Mouse (Mus musculus) G1E-ER4 (cell line): Measurements from ENCODE around the gene Fbln5. TPM values are rescaled to one million over a fixed set of nuclear protein-coding genes. Genes with fewer than 3 reads are reported as not detected.

Experiments
- GATA1 ChIP-seq: IDR thresholded peaks from one replicate; pipeline ENCODE4 v1.8.0; 2012; ENCODE audit warnings: low read length, inconsistent platforms
- polyA plus RNA-seq: library from polyadenylated mRNA; stranded (reverse); fragments of >175 nt; gene quantifications from 2 replicates; pipeline ENCODE4 v1.2.3, GENCODE M21; 2012

Gene Fbln5
- polyA plus RNA-seq = not detected in 2 replicates

GRCm38 (mm10) chr12:101818608-101819370 lies at the start of gene Fbln5:
Gene Fbln5, minus strand, starts transcription at chr12:101819055.
- no peak for TF ChIP-seq GATA1

- TF ChIP-seq GATA1 = no peak
Measured at GRCm38 (mm10) chr12:101862286-101862964, 43.6 kb upstream of the Fbln5 start.

GRCm38 (mm10) chr12:101860256-101860655 lies 41.4 kb upstream of the Fbln5 start:
- no peak for TF ChIP-seq GATA1

- no peak for TF ChIP-seq GATA1
Measured at GRCm38 (mm10) chr12:101858011-101858410, 39.2 kb upstream of the Fbln5 start.

- no peak for TF ChIP-seq GATA1
Measured at GRCm38 (mm10) chr12:101854336-101854735, 35.5 kb upstream of the Fbln5 start.

GRCm38 (mm10) chr12:101851846-101852564 lies 33.1 kb upstream of the Fbln5 start:
- no peak for TF ChIP-seq GATA1

GRCm38 (mm10) chr12:101851314-101851713 lies 32.5 kb upstream of the Fbln5 start:
- no peak for TF ChIP-seq GATA1

GRCm38 (mm10) chr12:101836546-101837274 lies 17.9 kb upstream of the Fbln5 start:
- TF ChIP-seq GATA1 = no peak

GRCm38 (mm10) chr12:101834715-101835114 lies 15.9 kb upstream of the Fbln5 start:
- no peak for TF ChIP-seq GATA1

GRCm38 (mm10) chr12:101833776-101834175 lies 14.9 kb upstream of the Fbln5 start:
- TF ChIP-seq GATA1 = no peak

- TF ChIP-seq GATA1 = no peak
Measured at GRCm38 (mm10) chr12:101833115-101833506, 14.3 kb upstream of the Fbln5 start.

- TF ChIP-seq GATA1 = no peak
Measured at GRCm38 (mm10) chr12:101832179-101833114, 13.6 kb upstream of the Fbln5 start.

- TF ChIP-seq GATA1 = no peak
Measured at GRCm38 (mm10) chr12:101831221-101831620, 12.4 kb upstream of the Fbln5 start.

GRCm38 (mm10) chr12:101823161-101823560 lies 4.3 kb upstream of the Fbln5 start:
- TF ChIP-seq GATA1 = no peak
